Mouse (Mus musculus): ENCODE measurements around the gene Pitpnm1.

DNA sequence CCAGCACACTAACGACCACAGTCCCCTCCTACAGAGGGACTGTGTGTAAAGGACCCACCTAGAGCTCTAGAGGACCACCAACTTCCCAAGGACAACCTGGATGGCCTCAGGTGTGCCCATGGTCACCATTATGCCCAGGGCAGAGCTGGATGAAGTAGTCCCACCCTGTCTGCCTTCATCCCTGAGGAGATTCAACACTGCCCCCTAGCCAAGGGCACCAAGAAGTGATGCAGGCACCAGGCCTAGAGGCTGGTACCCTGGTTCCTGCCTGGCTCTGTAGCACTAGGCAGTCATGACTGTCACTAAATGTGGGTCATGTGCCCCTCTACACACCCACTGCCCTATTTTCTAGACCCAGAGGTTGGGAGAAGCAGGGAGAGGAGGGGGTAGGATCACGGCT, 32.0 kb downstream of the Pitpnm1 start:
- TF ChIP-seq CTCF (IDR thresholded peaks at IDR 0.05; ENCODE audit: borderline replicate concordance, control insufficient read depth, extremely low read depth, insufficient read depth, low read length, poor library complexity) (0 out of 2 replicates have a peak, but pooled peaks have one; percentile 14), POLR2A (IDR thresholded peaks at IDR 0.05; ENCODE audit: control insufficient read depth, extremely low read depth, insufficient read depth, low read length, poor library complexity) (no peak)
